Mouse (Mus musculus) bone marrow, adult 2 months (tissue): ENCODE measurements around the gene Bpifb4. TPM values are rescaled to one million over a fixed set of nuclear protein-coding genes. Genes with fewer than 3 reads are reported as not detected.

ENCODE experiments used
- H3K27ac ChIP-seq: fragments of 200-500 bp; 2 replicates; pipeline ENCODE4 v1.5.1; 2012; ENCODE audit warnings: low read depth, mild to moderate bottlenecking, control low read depth, inconsistent platforms, low read length; ENCODE audit not compliant: control insufficient read depth, poor library complexity, insufficient read depth
- H3K4me1 ChIP-seq: fragments of 200-500 bp; 2 replicates; pipeline ENCODE4 v1.6.1; 2011; ENCODE audit warnings: low read length; ENCODE audit not compliant: control insufficient read depth, insufficient read depth
- H3K4me3 ChIP-seq: fragments of 200-500 bp; replicated peaks from 2 replicates; pipeline ENCODE3; 2011; ENCODE audit warnings: mild to moderate bottlenecking, low read depth, low read length, control low read depth; ENCODE audit not compliant: control insufficient read depth
- CTCF ChIP-seq: fragments of 200-500 bp; IDR thresholded peaks from 2 replicates; pipeline ENCODE4 v1.5.1; 2011; ENCODE audit warnings: low read length, control low read depth; ENCODE audit not compliant: control insufficient read depth, insufficient read depth
- POLR2A ChIP-seq: fragments of 200-500 bp; IDR thresholded peaks from 2 replicates; pipeline ENCODE4 v1.6.1; 2011; ENCODE audit warnings: low read depth, mild to moderate bottlenecking, control low read depth, low read length, borderline replicate concordance; ENCODE audit not compliant: control insufficient read depth
- WGBS: fragments of 180-500 bp; shearing (Covaris S2); methylation state at CpG from one replicate; pipeline ENCODE4 v1.1.7; 2018; 5-methylcytosine and 5-hydroxymethylcytosine counted together
- polyA plus RNA-seq: library from polyadenylated mRNA; stranded (reverse); fragments of >200 nt; gene quantifications from 2 replicates; pipeline ENCODE4 v1.2.4, GENCODE M21; 2011; ENCODE audit warnings: low replicate concordance; ENCODE audit not compliant: missing spikeins, insufficient read depth, insufficient read length

Gene Bpifb4
- polyA plus RNA-seq, 1 experiment = not detected

- no peak within 1 kb of the TSS for H3K27ac ChIP-seq
- no peaks in the 10 kb centered on the region for H3K4me1 ChIP-seq
- WGBS = 69% methylated on average over 3 of the region's 3 CpGs
- TF ChIP-seq CTCF (no peak), POLR2A (no peak)
- no peak within 1 kb of the TSS for H3K4me3 ChIP-seq
Measured at GRCm38 (mm10) chr2:154007965-154008364, 70.0 kb downstream of the Bpifb4 start, which contains the start of gene Bpifa2. TSS of gene Bpifa2 (plus strand) at chr2:154008265.

Other genes with a start within 250 kb of the Bpifb4 start
- gene Dnmt3c, start 241.6 kb upstream of the Bpifb4 start, polyA plus RNA-seq = not detected in 2 replicates
- gene Mapre1, start 196.9 kb upstream of the Bpifb4 start, polyA plus RNA-seq = 28.0 and 32.4 TPM in 2 replicates
- 1.4 TPM in 1 of 2 replicates, not detected in the other for gene Efcab8, start 158.3 kb upstream of the Bpifb4 start, polyA plus RNA-seq
- gene Sun5, start 67.1 kb upstream of the Bpifb4 start, polyA plus RNA-seq = not detected in 2 replicates
- not detected in 2 replicates for gene Bpifb2, start 63.2 kb upstream of the Bpifb4 start, polyA plus RNA-seq
- not detected in 2 replicates for gene Bpifb6, start 37.8 kb upstream of the Bpifb4 start, polyA plus RNA-seq
- not detected in 2 replicates for gene Bpifb3, start 20.0 kb upstream of the Bpifb4 start, polyA plus RNA-seq
- gene Bpifa6, start 36.7 kb downstream of the Bpifb4 start, polyA plus RNA-seq = not detected in 2 replicates
- gene Bpifa2, start 70.1 kb downstream of the Bpifb4 start, polyA plus RNA-seq = not detected in 2 replicates
- gene Bpifa3, start 192.1 kb downstream of the Bpifb4 start, polyA plus RNA-seq = not detected in 2 replicates
- gene Bpifa1, start 204.7 kb downstream of the Bpifb4 start, polyA plus RNA-seq = not detected in 2 replicates
- not detected in 2 replicates for gene Bpifa5, start 224.4 kb downstream of the Bpifb4 start, polyA plus RNA-seq